Mouse (Mus musculus): Measurements from ENCODE around the gene Cwh43. TPM values are rescaled to one million over a fixed set of nuclear protein-coding genes. Genes with fewer than 3 reads are reported as not detected.

The Cwh43 gene
- total RNA-seq, 2 experiments from 2014 or later = not detected

DNA sequence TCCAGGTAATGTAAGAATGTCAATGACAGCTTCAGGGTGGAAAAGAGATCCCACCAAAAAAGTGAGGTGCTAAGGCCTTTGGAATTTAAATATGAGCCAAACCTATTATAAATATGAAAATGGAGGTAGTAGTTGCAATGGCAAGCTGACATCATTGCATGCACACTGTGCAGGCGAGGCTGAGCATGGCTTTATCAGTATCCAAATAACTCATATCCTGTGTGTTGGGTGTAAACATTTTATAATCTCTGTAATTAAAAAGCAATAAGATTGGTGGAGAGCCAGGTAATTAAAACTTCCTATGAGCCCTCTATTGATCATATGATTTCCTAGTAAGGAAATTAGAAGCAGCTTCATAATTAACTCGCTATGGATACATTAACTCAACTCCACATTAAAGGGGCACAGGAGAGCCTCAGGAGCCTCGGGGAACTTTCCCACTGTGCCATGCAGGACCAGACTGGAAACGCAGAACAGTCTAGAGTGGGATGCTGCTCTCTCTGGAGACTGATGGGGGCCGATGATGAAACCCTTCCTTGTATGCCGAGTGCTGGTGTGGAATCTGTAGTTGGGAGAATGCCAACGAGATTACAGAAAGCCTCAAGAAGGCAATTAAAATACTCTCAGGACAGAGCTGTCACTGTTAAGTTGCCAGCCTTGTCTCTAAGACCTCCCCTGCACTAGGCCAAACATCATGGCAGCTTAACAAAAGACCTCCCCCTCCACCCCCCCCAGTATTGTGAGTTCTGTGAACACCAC lies 5.9 kb upstream of the Cwh43 start:
- no peak for DNase-seq

DNA sequence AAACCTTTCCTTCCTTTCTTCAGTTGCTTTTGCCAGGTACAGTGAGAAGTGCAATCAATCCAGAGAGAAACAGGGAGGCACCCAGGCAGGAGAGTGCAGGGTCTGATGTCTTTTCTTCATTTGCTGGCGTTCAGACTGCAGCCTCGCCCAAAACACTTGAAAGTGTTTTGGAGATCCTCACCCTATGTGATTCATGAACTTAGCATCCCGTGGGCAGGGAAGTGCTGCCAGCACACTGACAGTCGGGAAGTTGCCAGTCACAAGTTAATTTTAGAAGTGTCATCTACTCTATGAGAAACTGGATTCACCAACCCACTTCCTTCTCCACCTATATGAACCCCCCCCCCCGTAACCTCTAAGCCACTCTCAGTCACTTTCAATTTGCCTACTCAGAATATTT lies 4.5 kb upstream of the Cwh43 start:
- peak; percentile 10 for DNase-seq

GRCm38 (mm10) chr5:73402911-73403310 lies 3.0 kb upstream of the Cwh43 start:
- no peak for DNase-seq

DNA sequence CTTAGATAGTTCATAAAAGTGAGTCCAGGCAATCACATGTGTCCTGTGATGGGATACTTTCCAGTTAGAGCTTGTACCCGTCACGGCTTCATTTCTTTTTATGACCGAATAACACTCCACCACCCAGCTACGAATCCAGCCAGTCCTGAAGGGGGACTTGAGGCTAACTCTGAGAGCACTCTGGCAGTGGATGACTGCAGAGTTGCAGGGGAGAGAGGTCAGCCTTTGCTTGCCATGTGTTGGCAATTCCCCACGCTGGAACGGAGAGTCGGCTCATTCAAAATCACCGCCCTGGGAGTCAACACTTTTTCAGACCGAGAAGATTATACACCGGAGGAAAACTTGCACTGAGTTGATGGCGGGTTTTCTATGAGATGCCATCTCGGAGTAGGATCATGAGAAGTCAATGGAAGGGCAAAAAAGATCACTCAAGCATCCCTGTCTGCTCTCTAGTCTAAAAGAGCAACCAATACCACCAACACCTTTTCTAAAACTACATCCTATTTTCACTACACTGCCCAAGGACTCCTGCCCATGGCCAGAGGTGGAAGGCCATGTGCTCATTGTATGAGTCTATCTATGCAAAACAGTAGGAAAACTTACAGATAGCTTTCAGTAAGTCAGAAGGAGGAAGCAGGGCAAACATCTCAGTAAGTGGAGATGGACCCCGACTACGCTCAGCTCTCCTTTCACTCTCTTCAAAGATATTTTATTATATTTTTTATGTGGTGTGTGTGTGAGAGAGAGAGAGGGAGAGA lies 2.4 kb upstream of the Cwh43 start:
- no peak for DNase-seq

DNA sequence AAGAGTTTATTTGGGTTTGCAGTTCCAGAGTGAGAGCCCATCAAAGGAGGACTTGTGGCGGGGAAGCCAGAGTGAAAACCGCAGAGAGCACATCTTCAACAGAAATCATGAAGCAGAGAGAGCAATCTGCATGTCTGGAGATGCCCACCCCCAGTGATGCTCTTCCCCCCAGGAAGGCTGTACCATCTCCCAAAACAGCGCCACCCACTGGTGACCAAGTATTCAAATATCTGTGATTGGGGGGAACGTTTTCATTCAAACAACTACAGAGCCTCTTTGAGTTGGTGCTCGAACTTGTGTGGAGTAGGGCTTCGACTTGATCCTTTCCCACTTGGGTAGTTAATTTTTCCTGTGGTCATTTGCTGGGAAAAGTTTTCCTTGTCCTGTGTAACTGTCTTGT lies 1.1 kb upstream of the Cwh43 start:
- no peak for DNase-seq

GRCm38 (mm10) chr5:73406861-73407260 lies 986 bp downstream of the Cwh43 start:
- DNase-seq = no peak

GRCm38 (mm10) chr5:73409970-73410369 lies 4.1 kb downstream of the Cwh43 start:
- no peak for DNase-seq

- DNase-seq = no peak
Measured at GRCm38 (mm10) chr5:73411771-73412170, 5.9 kb downstream of the Cwh43 start.

DNA sequence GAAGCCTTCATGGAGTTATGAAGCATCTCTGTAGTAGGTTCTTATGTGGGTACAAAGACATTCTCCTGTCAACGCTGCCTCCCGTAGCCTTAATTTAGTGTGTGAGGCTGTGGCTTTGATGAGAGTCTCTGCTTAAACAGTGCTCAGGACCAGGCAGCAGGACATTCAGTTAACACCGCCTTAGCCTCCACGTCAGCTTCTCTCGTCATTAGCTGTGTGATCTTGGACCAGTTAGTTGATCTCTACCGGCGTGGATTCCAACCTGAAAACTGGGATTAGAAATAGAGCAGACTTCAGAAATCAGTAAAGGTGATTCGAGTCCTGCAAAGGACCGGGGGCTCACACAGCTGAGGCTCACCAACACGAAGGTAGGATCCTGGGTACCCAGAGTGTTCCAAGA lies 8.3 kb downstream of the Cwh43 start:
- DNase-seq = no peak

- DNase-seq = no peak
Measured at GRCm38 (mm10) chr5:73419045-73419695, 13.3 kb downstream of the Cwh43 start.

GRCm38 (mm10) chr5:73426824-73427223 lies 20.9 kb downstream of the Cwh43 start:
- no peak for DNase-seq

DNA sequence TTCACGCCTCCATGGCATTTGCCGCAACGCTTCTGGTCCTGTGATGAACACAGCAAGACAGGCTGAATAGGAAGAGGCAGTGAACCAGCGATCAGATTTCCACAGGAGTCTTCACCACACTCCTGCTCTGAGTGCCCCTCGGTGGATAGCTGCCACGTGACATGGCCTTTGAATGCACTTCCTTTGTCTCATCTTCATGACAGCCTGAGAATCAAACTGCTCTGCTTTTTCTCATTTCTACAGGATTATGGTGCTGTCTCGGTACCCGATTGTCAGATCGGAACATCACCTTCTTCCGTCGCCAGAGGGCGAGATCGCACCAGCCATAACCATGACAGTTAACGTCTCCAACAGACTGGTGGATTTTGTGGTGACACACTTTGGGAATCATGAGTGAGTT lies 25.7 kb downstream of the Cwh43 start:
- DNase-seq = peak; percentile 84

GRCm38 (mm10) chr5:73432805-73433204 lies 26.9 kb downstream of the Cwh43 start:
- no peak for DNase-seq

DNA sequence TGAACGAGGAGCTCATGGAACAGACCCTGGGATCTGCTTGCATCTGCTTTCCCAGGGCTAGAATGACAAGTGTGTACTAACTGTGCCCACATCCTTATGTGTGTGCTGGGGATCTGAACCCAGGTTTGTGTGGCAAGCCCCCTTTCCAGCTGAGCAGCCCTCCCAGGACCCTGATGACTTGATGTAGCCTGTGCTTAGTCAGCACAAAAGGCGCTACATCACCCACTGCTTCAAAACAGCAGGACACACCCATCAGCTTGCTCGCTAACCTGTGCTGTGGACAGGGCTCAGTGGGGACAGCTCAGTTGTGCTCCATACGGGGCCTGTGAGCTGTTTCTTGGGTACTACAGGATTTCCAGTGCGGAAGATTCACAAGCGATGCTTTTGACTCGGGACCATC lies 28.9 kb downstream of the Cwh43 start:
- no peak for DNase-seq

- DNase-seq = no peak
Measured at GRCm38 (mm10) chr5:73442176-73442575, 36.3 kb downstream of the Cwh43 start.

DNA sequence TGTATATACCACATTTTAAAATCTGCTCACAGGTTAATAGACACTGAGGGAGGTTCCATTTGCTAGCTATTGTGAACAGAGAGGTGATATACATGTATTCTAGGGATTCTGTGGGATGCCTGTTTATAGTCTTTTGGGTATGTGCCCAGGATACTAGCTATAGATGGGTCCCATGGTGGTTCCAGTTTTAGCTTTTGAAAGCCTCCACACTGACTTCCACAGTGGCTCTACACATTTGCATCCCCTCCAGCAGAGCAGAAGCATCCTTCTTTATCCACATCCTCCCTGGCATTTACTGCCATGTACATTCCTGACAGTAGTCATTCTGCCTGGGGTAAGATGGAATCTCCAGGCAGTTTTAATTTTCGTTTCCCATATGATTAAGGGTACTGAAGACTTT lies 44.4 kb downstream of the Cwh43 start:
- no peak for DNase-seq

DNA sequence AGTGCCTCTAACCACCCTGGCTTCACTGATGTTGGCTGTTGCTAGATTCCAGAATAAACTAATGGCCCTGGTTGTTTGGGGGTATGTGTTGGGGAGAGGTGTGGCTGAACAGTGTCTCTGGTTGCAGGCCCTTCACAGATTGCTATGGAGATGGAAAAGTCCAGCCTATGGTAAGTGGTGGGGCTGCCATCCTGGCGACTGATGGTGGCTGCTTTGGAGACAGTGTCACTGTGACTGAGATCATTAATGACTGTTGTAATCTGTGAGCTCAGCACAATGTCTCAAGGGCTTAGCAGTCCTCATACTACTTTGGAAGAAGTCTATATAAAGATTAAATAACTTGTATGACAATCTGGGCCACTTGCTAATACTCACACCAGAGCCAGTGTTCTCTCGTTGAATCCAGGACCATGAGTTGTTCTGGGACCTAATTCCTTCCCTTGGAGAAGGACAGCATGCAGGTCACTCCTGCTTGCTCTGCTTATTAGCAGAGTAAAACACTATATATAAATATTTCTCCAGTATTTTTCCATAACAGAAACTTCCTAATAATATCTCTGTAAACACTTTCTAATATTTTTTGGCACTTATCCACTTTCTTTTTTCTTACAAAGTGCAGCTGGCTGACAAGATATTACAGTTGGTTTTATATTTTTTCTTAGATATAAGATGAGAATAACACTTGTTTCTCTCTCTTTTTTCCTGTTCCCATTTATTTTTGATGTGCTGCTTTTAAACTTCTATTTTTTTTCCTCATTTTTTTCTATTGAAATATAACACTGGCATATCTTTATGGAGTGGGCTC lies 48.8 kb downstream of the Cwh43 start:
- DNase-seq = no peak

DNA sequence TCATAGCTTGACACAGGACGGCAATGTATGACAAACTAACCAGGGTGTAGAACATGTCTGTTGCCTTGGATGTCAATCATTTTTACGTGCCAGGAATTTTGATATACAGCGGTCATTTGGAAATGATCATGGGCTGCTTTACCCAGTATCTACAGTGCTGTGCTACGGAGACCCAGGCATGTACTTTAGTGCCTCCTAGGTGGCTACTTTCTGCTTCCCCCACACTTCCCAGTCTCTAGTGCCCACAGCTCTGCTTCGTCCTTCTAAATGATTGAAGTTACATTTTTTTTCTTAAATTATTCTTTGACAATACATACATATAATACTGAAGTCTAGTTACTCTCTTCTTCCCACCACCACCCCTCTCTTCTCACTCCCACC lies 49.4 kb downstream of the Cwh43 start:
- no peak for DNase-seq

DNA sequence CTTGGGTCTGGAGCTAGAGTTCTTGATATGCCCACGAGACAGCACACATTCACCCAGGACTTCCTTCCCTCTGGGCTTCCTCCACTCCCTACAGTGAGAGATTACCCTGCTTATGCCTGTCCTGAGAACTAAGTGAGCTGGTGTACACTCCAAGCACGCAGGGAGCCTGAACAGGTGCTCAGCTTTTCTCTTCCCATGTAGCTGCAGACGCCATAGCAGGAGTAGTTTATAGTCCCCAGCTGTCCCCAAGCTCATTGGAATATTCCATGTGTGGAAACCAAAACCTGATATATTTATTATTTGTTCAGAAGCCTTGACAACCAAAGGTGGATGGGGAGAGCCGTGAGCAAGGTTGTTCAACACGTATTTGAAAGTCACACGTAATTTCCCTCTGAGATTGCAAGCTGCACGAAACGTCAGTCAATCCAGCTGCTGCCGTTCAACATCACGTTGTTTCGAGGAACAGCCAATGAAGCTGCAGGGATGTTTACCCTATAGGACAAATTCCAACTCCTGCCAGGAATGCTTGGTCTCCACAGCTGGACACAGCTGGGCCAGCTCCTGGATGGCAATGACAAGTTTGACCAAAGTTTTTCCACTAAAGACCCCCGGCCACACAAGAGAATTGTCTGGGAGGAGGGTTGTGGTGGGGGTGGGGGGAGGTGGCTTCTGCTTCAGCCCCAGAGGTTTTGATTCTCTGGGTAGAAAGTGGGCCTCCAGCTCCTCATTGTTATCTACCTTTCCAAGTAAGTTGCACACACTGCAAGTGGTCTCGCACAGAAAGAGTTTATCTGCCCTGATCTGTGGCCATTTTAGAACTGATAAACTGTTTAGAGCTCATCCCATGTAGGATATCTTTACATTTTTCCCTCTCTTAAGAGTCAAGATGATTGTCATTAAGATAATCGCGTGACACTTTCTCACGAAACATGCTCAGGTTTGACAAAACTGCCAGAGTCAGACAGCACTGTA lies 62.9 kb downstream of the Cwh43 start:
- DNase-seq = no peak

DNA sequence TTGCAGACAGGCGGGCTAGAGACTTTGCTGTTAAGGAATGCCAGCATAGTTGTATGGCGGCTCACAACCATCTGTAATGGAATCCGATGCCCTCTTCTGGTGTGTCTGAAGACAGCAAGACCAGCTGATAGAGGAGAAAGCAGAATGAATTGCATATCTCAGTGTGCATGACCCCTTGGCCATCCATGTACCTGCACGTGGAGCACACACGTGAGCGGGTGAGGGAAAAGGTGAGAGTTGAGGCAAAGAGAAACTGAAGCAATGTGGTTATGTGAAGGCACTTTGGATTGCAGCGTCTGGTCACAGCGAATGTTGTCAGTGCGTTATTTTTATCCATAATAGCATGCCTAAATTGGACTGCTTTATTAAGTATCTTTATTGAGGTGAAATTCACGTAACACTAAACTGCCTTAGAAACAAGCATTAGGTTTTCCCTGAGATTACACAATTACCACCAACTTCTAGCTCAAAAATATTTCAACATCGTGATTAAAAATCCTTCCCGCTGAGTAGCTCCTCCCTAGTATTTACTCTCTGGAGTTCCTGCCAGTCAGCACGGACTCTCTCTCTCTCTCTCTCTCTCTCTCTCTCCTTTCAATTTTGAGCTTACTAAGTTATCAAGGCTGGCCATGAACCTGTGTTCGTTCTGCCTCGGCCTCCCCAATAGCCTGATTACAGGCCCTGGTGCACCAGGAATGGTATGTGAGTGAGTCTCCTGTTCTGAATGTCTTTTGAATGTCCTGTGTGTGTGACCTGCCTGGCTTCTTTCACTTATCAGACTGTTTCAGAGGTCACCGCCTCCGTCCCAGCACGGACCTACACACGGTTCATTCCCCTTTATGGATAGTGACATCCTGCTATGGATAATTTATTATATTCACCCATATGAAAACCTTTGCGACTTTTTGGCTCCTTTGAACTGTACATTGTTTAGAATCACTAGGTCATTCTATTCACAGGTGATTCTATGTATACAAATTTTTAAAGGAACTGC lies 68.8 kb downstream of the Cwh43 start:
- DNase-seq = no peak

All from heart, postnatal 4 days (tissue).